Mouse (Mus musculus) urinary bladder, postnatal 10 days (tissue): ENCODE data around the gene Add3.
A peak's percentile ranks its signal among the peaks of the same experiment; 100 is the strongest.

Experiments used
- DNase-seq: peaks from one replicate; pipeline ENCODE4 v3.0.0; 2022; ENCODE audit warnings: low spot score

Gene Add3

DNA sequence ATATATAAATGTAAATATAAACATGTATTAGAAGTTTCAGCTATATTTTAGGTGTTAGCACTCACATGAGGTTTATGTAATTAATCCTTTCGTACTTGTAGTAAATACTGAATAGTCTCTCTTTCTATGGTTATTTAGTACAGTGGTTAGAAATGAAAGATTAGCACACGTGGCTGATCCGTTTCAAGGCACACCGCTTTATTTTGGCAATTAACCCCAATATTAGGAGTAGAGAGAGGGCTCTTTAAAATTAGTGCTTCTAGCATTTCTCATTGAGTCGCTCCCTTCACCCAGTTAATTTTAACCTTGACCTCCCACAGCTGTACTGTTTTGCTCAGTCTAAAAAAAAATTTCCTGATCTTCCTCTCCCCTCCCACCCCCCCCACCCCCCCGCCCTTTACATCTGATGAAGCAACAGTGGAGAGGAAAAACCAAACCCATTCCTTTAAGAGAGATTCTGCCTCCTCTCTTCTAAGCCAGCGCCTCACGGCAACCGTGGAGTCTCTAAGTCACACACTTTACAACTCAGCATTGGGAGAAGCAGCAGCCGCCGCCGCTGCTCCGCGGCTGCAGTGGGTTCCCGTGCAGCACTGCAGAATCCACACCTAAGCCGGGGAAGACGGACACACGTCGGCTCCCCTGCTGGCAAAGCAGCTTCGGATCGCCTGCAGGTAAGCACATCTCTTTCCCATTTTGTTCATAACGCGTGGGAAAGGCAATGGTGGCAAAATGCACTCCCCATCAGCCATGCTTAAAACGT lies at the start of gene Add3:
TSS of gene Add3 (plus strand) at position 400 of the 760 bp plus-strand sequence.
- no peak for DNase-seq

DNA sequence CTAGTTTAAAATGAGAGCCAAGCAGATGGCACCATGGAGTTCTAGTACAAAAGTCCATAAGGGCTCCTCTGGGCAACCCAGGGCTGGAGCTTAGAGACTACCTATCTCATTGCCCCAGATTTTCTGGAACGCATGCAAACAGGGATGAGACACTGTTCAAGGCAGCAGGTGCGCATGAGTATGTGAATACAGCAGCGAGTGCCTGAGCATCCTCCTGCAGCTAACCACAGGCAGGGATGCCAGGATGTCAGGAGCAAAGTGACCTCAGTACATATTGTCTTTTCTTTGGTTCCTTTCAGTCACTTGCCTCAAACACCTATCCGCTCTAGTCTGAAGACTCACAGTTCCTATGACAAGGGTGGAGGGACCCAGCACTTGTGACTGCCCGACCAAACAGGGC lies 49.6 kb upstream of the Add3 start:
- no peak for DNase-seq

- DNase-seq = no peak
These were observed 48.0 kb upstream of the Add3 start for GRCm38 (mm10) chr19:53092251-53092650.

GRCm38 (mm10) chr19:53093294-53093693 lies 46.9 kb upstream of the Add3 start:
- no peak for DNase-seq

- no peak for DNase-seq
These were observed 45.6 kb upstream of the Add3 start for GRCm38 (mm10) chr19:53094684-53095083.

DNA sequence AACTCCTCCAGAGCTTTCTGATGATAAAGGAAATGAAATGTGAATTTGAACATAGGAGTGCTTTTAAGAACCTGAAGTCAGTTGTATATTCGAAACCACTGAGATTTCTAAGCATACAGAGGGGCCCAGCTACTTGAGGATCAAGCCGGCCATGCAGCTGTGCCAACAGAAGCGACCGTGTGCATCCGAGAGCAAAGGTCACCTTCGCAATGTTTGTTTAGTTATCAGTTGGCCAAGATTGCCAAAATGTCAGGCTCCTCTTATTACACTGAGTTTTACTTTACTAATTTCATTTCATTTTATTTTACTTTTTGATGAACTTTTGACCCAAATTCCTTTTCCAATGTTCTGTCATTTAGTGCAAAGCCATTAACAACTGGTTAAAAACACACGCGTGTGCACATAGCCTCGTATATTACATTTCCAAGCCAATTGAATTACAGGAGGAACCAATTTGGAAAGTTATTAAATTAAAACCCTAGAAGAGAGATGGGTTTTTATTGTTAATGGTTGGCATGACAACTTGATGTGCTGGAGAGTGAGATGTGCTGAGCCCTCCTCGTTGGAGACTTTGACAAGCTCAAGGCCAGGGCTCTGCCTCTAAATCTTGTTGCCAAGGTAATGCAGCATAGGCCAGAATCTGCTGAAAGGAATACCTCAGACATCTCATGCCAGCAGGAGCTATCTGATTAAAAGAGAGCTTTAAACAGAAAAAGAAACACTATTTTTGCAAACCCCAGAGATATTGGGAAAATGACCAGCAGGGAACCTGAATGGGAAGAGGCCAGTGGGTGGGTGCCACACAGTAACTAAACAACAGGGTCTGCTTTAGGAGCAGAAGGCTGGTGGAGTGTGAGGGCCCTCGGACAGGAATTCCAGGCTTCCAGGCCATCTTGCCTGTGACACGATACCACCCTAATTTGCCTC lies 38.6 kb upstream of the Add3 start:
- DNase-seq = no peak

GRCm38 (mm10) chr19:53105374-53106090 lies 34.7 kb upstream of the Add3 start:
- DNase-seq = peak; percentile 29

DNA sequence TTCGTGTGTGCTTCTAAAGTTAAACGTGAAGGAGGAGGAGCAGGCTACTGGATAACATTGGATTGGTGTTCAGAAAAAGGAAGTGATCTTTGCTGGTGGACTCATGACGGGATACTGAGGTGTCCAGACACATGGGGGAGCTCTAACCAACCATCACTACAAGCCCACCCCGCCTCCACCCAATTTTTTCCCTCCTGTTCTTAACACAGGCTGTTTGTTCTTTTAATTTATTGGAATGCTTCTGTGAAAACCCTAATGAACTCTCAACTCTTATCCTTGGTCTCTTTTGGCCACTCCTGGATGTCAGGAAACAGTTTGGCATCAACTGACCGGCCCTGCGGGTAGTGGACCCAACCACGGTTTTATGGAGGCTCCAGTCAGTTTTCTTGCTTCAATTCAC lies 33.3 kb upstream of the Add3 start:
- no peak for DNase-seq

DNA sequence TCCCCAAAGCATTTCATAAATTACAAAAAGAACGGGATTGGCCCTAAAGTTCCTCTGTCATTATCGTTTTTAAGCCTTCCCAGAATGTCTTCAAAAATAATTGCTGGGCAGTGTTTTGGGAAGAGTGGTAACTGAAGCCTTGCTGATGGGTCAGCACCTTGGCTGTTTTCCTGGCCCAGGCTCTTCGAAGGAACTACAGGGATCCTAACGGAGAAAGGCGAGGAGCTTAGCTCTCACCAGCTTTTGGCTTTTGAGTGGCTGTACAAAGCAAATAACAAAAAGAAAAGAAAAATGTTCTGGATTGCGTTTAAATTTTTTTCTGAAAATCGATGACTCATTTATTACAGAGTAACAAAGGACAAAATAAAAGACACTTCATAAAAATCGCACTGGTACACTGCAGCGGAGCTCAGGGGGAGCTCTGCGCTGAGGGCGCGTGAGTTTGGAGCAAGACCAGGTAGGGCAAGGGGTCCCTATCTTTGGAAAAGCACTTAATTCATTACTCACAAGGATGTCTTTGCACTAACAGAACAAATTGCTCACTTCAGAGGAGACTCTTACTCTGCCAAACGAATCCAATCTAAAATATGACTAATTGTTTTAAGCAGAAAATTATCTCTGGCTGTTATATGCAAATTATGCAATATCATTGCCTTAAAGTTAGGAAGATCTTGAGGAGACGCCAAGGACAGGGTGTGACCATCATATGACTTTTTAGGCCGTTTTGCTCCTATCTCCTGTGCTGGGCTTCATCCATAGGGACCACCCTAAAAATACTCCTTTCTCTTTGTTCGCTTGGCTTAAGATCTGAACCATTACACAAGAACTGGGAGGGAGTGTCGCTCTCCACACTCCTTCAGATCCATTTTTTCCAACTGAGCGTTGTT lies 32.6 kb upstream of the Add3 start:
- no peak for DNase-seq

- no peak for DNase-seq
These were observed 28.1 kb upstream of the Add3 start for GRCm38 (mm10) chr19:53111996-53112590.

GRCm38 (mm10) chr19:53119255-53119795 lies 20.9 kb upstream of the Add3 start:
- no peak for DNase-seq

DNA sequence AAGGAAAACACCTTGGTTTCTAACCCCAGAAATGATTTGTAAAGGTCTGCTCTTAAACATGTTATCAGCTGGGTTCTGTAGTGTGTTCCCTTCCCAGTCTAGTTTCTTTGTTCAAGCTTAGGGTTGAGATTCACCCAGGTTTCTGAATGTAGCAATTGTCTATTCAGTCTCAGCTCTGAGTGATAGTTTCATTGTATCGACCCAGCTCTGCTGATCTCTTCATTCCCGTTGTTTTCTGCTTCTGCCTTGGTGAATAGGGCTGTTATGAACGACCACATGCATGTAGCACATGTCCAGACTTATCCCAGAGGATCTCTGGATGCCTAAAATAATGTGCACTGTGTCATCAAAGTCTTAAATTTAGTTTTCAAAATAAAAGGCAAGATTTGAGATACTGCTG lies 19.8 kb upstream of the Add3 start:
- DNase-seq = no peak

DNA sequence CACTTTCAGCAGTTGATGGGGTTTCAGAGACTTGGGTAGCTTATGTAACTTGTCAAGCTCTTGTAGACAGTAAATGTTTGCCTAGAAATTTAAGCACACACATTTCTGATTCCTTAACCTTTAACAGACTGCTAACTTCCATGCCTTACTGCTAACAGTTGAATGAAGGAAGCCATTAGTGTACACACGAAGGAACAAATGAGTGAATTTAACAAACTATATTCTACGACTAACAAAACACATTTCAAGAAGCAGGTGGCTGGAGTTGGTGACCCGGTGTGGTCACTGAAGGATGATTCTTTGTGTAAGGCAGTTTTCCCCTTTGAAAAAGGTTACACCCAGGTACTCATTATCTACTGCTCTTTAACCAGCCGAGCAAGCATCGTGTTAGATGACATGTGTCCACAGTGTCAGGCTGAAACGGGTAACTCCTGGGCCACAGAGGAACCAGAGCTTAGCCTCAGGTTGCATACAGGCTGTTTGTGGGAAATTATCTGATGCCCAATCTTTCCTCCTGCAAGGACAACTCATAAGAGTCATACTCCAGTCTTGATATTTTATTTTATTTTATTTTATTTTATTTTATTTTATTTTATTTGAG lies 17.5 kb upstream of the Add3 start:
- DNase-seq = no peak

DNA sequence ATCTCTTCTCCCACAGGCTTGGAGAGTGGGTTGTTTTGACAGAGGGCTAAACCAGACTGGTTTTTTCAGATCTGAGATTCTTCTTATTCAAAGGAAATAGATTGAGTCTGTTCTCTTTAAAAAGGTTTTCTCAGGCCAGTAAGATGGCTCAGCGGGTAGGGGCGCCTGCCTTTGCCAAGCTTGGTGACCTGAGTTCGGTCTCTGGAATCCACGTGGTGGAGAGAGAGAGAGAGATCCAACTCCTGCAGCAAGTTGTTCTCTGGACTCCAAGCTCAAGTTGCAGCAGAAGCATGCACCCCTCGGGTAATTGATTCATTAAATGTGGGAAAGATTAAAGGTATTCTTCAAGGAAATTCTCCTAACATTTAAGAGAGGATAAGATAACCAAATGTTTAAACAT lies 16.9 kb upstream of the Add3 start:
- DNase-seq = no peak

GRCm38 (mm10) chr19:53125679-53126078 lies 14.6 kb upstream of the Add3 start:
- DNase-seq = no peak

GRCm38 (mm10) chr19:53126546-53126945 lies 13.7 kb upstream of the Add3 start:
- no peak for DNase-seq

DNA sequence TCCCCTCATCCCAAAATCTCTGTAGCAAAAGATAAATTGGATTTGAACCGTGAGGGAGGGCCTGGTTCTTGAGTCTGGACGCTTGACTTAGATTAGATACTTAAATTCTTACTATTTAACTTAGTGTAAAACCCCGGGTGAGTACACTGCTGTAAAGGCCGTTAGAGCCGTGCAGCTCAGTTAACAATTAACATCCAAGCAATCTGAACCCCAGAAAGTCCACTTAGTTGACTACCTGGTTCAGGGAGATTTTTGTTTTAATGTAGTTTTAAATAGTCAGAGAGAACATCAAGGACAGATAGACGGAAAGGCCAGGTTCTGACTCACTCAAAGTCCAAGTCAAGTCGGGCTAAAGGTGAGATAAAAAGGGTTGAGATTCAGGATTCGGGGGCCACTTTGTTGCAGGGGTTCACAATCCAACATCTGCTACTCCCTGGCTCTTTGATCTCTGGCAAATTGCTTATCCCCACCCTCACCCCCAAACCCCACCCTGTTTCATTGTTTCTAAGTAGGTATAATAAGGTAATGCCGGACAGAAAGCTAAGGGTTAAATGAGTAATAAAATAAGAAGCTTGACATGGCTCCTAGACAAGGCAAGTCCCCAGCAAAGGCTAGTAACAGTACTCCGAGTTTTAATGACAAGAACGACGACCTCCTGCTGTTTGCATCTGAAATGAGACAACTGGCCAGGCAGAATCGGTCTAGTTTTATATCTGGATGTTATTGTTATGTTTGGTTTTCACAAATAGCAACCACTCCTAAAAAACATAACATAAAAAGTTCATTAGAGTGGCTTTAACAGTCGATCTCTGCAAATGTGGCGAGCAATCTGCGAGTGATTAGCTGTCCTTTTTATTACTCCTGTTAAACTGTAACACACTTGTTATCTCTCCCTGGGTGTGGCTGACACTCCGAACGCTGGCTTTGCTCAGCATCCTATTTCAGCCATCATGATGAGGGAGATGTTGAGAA lies 12.6 kb upstream of the Add3 start:
- DNase-seq = no peak

DNA sequence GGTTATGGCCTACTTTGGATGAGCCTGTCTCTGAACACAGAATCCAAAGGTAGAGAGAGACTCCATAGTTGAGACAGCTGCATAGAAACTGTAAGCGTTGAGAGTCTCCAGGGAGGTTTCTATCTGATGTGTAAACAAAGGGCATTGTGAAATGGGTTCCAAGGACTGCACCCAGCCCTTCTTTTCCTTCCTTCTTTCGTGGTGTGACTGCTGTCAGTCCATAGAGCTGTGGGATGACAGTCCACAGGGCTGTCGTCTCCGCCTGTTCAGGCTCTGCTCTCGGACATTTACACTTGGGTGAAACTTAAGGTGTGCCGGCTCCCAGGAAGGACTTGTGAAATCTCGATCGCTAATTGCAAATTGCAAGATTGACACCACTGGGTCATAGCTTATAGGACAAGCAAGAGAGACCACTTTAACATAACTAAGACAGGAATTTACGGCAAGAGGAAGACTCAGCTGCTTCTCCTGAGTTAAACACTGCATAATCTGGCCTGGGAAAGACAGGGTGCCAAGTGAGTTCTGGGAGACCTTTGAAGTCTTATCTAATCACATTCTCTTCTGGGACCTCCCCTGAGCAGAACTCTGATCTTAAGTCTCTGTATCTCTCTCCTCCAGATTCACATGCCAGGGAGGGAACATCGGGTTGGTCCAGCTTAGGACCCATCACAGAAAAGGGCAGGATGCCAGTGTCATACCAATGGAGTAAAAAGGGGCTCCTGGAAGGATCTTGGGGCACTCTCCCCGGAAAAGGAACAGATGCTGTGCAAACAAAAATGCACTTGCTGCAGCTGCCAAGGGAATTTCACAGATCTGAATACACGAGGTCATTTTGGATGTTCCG lies 11.5 kb upstream of the Add3 start:
- no peak for DNase-seq
